Mouse (Mus musculus) gonadal fat pad, adult 2 months (tissue): ENCODE measurements around the gene Gm3187. TPM values are rescaled to one million over a fixed set of nuclear protein-coding genes. Genes with fewer than 3 reads are reported as not detected.
"Not testable (repeated sequence)": the region's sequence is repeated elsewhere in the genome, so short reads cannot be mapped to it uniquely, and the experiment has no call there.

ENCODE experiments used
- DNase-seq: peaks from one replicate; pipeline ENCODE4 v3.0.0-alpha.2; 2012; ENCODE audit warnings: low read depth
- polyA plus RNA-seq: library from polyadenylated mRNA; depleted of rRNA; stranded (reverse); fragments of >200 nt; gene quantifications from 2 replicates; pipeline ENCODE4 v1.2.3, GENCODE M21; 2012; rRNA removed

Gm3187 gene
- not detected in 2 replicates for polyA plus RNA-seq

DNA sequence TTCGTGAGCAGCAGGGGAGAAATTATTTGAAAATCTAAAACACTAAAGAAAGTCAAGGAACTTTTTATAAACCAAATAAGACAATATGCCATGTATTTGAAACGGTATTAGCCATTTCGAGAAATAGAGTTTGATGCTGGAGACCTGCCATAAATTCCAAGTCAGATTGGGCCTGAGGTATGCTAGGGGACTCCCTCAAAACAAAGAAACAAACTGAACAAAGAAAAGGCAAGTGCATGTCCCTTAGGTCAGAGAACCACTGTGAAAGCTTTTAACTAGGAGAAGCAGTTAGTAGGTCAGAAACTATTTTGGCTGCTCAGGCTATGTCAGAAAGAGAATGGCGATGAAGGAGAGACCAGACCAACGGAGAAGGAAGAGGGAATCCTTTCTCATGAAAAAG lies at the start of gene Gm3187:
TSS of gene Gm3187 (plus strand) at position 301 of the 400 bp plus-strand sequence.
- not testable (repeated sequence) for DNase-seq

GRCm38 (mm10) chr14:5455367-5455766 lies 28.6 kb upstream of the Gm3187 start, which contains the start of gene Gm3194:
TSS of gene Gm3194 (minus strand) at chr14:5455467.
- DNase-seq: not testable (repeated sequence)

DNA sequence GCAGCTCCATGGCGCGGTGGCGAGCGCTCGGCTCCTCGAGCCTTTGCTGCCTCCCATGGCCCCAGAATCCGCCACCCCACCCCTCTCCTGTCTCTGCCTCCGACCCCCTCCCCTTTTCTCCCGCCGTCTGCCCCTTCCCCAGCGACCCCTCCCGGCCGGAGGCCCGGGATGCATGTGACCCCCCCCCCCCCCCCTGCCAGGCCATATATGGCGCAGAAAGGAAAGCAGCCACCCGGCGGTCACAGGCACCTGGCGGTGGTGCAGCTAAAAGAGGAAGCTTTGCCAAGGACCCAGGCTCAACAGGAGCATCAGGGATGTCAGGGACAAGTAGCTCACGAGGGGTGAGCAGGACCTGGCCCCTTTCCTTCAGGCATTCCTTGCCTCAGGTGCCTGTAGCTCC lies 23.5 kb upstream of the Gm3187 start:
- not testable (repeated sequence) for DNase-seq

DNA sequence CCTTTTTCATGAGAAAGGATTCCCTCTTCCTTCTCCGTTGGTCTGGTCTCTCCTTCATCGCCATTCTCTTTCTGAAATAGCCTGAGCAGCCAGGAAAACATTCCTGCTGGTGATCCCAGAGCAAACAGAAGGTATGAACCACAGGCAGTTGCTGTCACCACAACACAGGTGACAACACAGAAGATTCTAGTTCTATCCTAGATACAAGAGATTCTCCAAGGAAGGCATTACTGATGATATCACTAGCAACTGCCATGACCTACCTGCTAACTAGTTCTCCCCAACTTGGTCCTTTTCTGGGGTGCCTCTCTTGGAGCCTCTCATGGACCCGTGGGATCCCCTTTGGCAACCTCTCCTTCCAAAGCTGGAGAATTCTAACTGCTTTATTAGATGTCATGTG lies 6.3 kb upstream of the Gm3187 start, which contains the start of gene Gm8246:
TSS of gene Gm8246 (minus strand) at position 101 of the 400 bp plus-strand sequence.
- not testable (repeated sequence) for DNase-seq

- DNase-seq: not testable (repeated sequence)
These were observed 17.4 kb downstream of the Gm3187 start, which contains the start of gene Gm3488 for GRCm38 (mm10) chr14:5501374-5501773. TSS of gene Gm3488 (plus strand) at chr14:5501674.

- not testable (repeated sequence) for DNase-seq
These were observed 54.2 kb downstream of the Gm3187 start, which contains the start of gene Gm3532 for GRCm38 (mm10) chr14:5538196-5538595. TSS of gene Gm3532 (plus strand) at chr14:5538496.

Other genes with a start within 250 kb of the Gm3187 start
- 0.11 TPM in 1 of 2 replicates, not detected in the other for gene Gm3526, start 223.6 kb upstream of the Gm3187 start, polyA plus RNA-seq
- gene Gm3542, start 149.3 kb upstream of the Gm3187 start, polyA plus RNA-seq: not detected in 2 replicates
- 0.23 TPM in 1 of 2 replicates, not detected in the other for gene Gm3500, start 95.2 kb upstream of the Gm3187 start, polyA plus RNA-seq
- gene Gm3194, start 28.7 kb upstream of the Gm3187 start, polyA plus RNA-seq: 0.81 TPM in 1 of 2 replicates, not detected in the other
- not detected in 2 replicates for gene Gm8246, start 6.4 kb upstream of the Gm3187 start, polyA plus RNA-seq
- gene Gm3488, start 17.5 kb downstream of the Gm3187 start, polyA plus RNA-seq: 0.15 and 0.51 TPM in 2 replicates
- not detected in 2 replicates for gene Gm3532, start 54.3 kb downstream of the Gm3187 start, polyA plus RNA-seq
- gene Gm8265, start 148.8 kb downstream of the Gm3187 start, polyA plus RNA-seq: not detected in 2 replicates
- not detected in 2 replicates for gene Gm9603, start 203.2 kb downstream of the Gm3187 start, polyA plus RNA-seq